23 mouse cellular contexts compared by ENCODE assay signal in the genomic region with DNA sequence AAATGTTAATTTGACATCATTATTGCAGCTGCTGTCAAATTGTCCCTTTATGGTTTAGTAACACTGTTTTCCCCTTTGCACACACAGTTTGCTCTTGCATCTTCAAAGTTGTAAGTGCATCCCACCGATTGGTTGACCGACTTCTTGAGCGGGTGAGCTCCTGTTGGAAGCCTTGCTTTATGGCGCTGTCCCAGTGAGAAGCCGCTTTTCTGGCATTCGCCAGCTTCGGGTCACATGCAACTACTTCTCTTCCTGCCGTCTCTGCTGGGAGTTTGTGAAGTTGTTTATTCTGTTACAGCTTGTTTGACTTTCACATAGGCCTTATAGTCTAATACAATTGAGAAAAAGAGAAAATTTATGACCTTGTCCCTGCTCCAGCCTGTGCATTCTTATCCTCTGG.
DNase-seq lines count a peak whose midpoint lies in the region; ATAC-seq lines count a peak whose summit lies in the region.
"Had no signal": no experiment of that assay in that cellular context is flagged by ENCODE, and none has a peak within 500 bp of the region (broad histone marks: within the 10 kb centered on the region; RNA-seq: fewer than 3 reads in every experiment).

No protein-coding gene starts in this region.

- H3K4me3 ChIP-seq in kidney, embryonic 16.5 days (ENCODE audit: low read length), result no peak overlapping the region
- H3K4me3 ChIP-seq in forebrain, embryonic 16.5 days (replicated peaks; ENCODE audit: low read length), result no peak overlapping the region
- H3K4me3 ChIP-seq: embryonic facial prominence, embryonic 10.5 days; embryonic facial prominence, embryonic 12.5 days; forebrain, embryonic 13.5 days; forebrain, embryonic 15.5 days had no signal

- H3K27me3 ChIP-seq in kidney, embryonic 16.5 days (ENCODE audit: insufficient read depth, low read length), result no peaks in the 10 kb centered on the region
- no peaks in the 10 kb centered on the region for H3K27me3 ChIP-seq in forebrain, embryonic 16.5 days (replicated peaks; ENCODE audit: control insufficient read depth, insufficient read depth, low read length)
- H3K27me3 ChIP-seq: CH12.LX; embryonic facial prominence, embryonic 12.5 days; forebrain, embryonic 13.5 days; forebrain, embryonic 15.5 days; Patski had no signal

- H3K36me3 ChIP-seq in kidney, embryonic 16.5 days (ENCODE audit: insufficient read depth, low read length), result 0 out of 2 replicates have a peak, but pooled peaks cover 3% of the 10 kb centered on the region
- no peaks in the 10 kb centered on the region for H3K36me3 ChIP-seq in forebrain, embryonic 16.5 days (ENCODE audit: control insufficient read depth, insufficient read depth)
- H3K36me3 ChIP-seq: embryonic facial prominence, embryonic 12.5 days; forebrain, embryonic 15.5 days; G1E had no signal

- no peak overlapping the region for H3K27ac ChIP-seq in kidney, embryonic 16.5 days (ENCODE audit: low read length)
- H3K27ac ChIP-seq in forebrain, embryonic 16.5 days (ENCODE audit: low read length), result no peak overlapping the region
- H3K27ac ChIP-seq: embryonic facial prominence, embryonic 10.5 days; embryonic facial prominence, embryonic 12.5 days; forebrain, embryonic 15.5 days had no signal

- no peak overlapping the region for H3K9ac ChIP-seq in kidney, embryonic 16.5 days (replicated peaks; ENCODE audit: low read length)
- no peak overlapping the region for H3K9ac ChIP-seq in forebrain, embryonic 16.5 days (replicated peaks; ENCODE audit: low read depth, low read length)
- H3K9ac ChIP-seq: embryonic facial prominence, embryonic 12.5 days; forebrain, embryonic 13.5 days; forebrain, embryonic 15.5 days had no signal

- H3K4me2 ChIP-seq in kidney, embryonic 16.5 days (replicated peaks; ENCODE audit: low read depth, low read length), result no peak overlapping the region
- H3K4me2 ChIP-seq in forebrain, embryonic 16.5 days (ENCODE audit: low read length), result no peak overlapping the region
- H3K4me2 ChIP-seq: embryonic facial prominence, embryonic 12.5 days; forebrain, embryonic 13.5 days; forebrain, embryonic 15.5 days had no signal

- no peaks in the 10 kb centered on the region for H3K9me3 ChIP-seq in kidney, embryonic 16.5 days (ENCODE audit: low read length)
- H3K9me3 ChIP-seq in forebrain, embryonic 16.5 days (ENCODE audit: control insufficient read depth, low read length), result no peaks in the 10 kb centered on the region
- H3K9me3 ChIP-seq: embryonic facial prominence, embryonic 10.5 days; embryonic facial prominence, embryonic 12.5 days; forebrain, embryonic 13.5 days; forebrain, embryonic 15.5 days; G1E had no signal

- DNase-seq in kidney, postnatal 10 days, result peak; percentile 32
- peak; percentile 13 to 60 for DNase-seq in lung, postnatal 4 days
- DNase-seq in lung, postnatal 14 days, result no peak
- peak; percentile 44 for DNase-seq in ZHBTc4 (ENCODE audit: low read depth, low spot score)
- DNase-seq: adrenal gland, adult 2 months; adrenal gland, postnatal 10 days; adrenal gland, postnatal 25 days; B cell, adult 2 months; cerebellum, adult 11-12 months; cerebellum, adult 2 months; cerebellum, adult 9-10 months; cerebellum, postnatal 10 days; cerebellum, postnatal 25 days had no signal

- 69% methylated on average over 8 of the region's 8 CpGs for WGBS in kidney, embryonic 16.5 days
- 91% methylated on average over 8 of the region's 8 CpGs for WGBS in forebrain, embryonic 16.5 days

- ATAC-seq in kidney, embryonic 16.5 days (ENCODE audit: low FRiP score, low TSS enrichment), result no peak
- no peak for ATAC-seq in forebrain, embryonic 16.5 days
- ATAC-seq: CD4-positive, CD25-positive, alpha-beta regulatory T cell, adult 4 months; forebrain, embryonic 13.5 days; forebrain, embryonic 15.5 days; Patski had no signal

- peaks cover 8% of the 10 kb centered on the region; the same call in 1 of the 2 replicates for H3K4me1 ChIP-seq in kidney, embryonic 16.5 days (ENCODE audit: insufficient read depth, low read length)
- peaks cover 20% of the 10 kb centered on the region for H3K4me1 ChIP-seq in forebrain, embryonic 16.5 days (replicated peaks; ENCODE audit: control insufficient read depth, insufficient read depth, low read length)
- H3K4me1 ChIP-seq: embryonic facial prominence, embryonic 12.5 days had no signal
